Mouse (Mus musculus) urinary bladder, postnatal 36 days (tissue): ENCODE measurements around the gene Rgs14.

Experiments used
- DNase-seq, 2 experiments: peaks; one replicate each; pipeline ENCODE4 v3.0.0; 2022; ENCODE audit warnings: low spot score in 2 of 2, mixed read lengths in 1 of 2

Rgs14 gene

GRCm38 (mm10) chr13:55404853-55405782 lies 35.6 kb downstream of the Rgs14 start:
- peak; percentile 55 to 67 for DNase-seq

- no peak for DNase-seq
Observed at GRCm38 (mm10) chr13:55405783-55406390, 36.4 kb downstream of the Rgs14 start.

GRCm38 (mm10) chr13:55407341-55407740 lies 37.8 kb downstream of the Rgs14 start:
- no peak for DNase-seq

- DNase-seq: no peak
Observed at GRCm38 (mm10) chr13:55408546-55409120, 39.1 kb downstream of the Rgs14 start.

- DNase-seq: no peak
Observed at GRCm38 (mm10) chr13:55411826-55412225, 42.3 kb downstream of the Rgs14 start.

GRCm38 (mm10) chr13:55412643-55413307 lies 43.2 kb downstream of the Rgs14 start:
- DNase-seq: no peak

- DNase-seq: no peak
Observed at GRCm38 (mm10) chr13:55413333-55413732, 43.8 kb downstream of the Rgs14 start.

GRCm38 (mm10) chr13:55414743-55415380 lies 45.3 kb downstream of the Rgs14 start, which contains the start of gene Pfn3:
TSS of gene Pfn3 (minus strand) at chr13:55415232.
- DNase-seq: no peak

GRCm38 (mm10) chr13:55418004-55418403 lies 48.5 kb downstream of the Rgs14 start:
- peak; percentile 86 to 89 for DNase-seq

GRCm38 (mm10) chr13:55419142-55419541 lies 49.6 kb downstream of the Rgs14 start:
- no peak for DNase-seq

- DNase-seq: no peak
Observed at GRCm38 (mm10) chr13:55420018-55420932, 50.7 kb downstream of the Rgs14 start.

GRCm38 (mm10) chr13:55420933-55421800 lies 51.6 kb downstream of the Rgs14 start:
- DNase-seq: peak; percentile 63 to 71

GRCm38 (mm10) chr13:55426613-55427012 lies 57.1 kb downstream of the Rgs14 start, which contains the start of gene F12:
TSS of gene F12 (minus strand) at chr13:55426793.
- no peak for DNase-seq

- DNase-seq: peak; percentile 61 to 75
Observed at GRCm38 (mm10) chr13:55429226-55429888, 59.8 kb downstream of the Rgs14 start.

- no peak for DNase-seq
Observed at GRCm38 (mm10) chr13:55430566-55430965, 61.0 kb downstream of the Rgs14 start.

- DNase-seq: no peak
Observed at GRCm38 (mm10) chr13:55431889-55432685, 62.6 kb downstream of the Rgs14 start.
